Mouse (Mus musculus): ENCODE data around the gene Atf7.

The Atf7 gene

DNA sequence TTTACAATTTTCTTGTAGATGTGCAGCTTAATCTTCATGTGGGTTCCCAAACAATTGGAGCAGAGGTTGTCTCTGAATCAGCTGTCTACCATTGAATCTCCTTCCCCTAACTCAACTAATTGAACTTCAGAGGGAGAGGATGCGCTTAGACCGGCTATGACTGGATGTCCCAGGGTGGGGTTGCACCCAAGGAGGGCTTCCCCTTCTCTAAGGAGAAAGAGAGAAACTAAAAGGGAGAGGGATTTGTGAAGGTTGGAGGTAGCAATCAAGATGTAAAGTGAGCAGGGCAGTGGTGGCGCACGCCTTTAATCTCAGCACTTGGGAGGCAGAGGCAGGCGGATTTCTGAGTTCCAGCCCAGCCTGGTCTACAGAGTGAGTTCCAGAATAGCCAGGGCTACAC lies 5.8 kb downstream of the Atf7 start:
- DNase-seq = no peak

DNA sequence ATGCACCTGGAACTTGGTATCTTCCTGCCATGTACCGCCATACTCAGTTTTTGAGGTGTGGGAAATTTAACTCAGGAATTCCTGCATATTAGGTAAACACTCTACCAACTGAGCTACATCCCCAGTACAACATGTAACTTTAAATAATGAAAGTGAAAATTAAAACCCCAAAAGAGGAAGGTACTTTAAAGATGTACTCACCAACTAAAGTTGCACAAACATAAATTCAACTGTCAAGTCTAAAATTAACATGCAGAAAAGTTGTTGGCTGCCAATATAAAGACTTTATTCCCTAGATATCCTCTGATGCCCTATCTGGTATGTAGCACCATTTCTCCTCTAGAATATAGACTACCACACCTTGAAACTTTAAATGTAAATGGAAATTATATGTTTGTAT lies 7.6 kb downstream of the Atf7 start:
- no peak for DNase-seq

DNA sequence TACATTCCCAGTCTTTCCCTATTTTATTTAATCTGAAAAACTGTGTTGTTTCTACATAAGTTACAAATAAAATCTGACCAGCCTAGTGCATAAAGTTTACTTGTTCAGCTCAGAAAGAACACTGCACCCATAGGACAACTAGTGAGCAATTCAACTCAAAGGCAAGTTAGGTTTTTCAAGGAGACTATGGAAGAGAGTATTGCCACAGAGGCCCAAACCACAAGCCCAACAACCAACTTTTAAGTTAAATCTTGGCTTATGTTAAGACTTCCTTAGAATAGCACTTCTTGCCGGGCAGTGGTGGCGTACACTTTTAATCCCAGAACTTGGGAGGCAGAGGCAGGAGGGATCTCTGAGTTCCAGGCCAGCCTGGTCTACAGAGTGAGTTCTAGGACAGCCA lies 9.1 kb downstream of the Atf7 start:
- no peak for DNase-seq

DNA sequence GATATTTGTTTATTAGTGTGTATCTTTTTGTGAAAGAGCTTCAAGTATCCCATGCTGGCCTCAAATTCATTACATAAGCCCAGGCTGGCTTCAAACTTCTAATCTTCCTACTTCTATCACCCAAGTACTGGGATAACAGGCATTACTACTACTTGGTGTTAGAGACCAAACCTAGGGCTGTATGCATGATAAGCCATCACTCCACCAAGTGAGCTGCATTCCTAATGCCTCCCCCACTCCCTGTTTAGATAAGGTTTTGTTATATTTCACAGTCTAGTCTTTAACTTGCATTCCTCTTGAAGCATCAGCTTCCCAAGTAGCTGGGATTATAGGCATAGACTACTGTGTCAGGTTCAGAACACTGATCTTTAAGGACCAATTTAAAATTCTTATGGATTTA lies 11.0 kb downstream of the Atf7 start:
- DNase-seq = no peak

DNA sequence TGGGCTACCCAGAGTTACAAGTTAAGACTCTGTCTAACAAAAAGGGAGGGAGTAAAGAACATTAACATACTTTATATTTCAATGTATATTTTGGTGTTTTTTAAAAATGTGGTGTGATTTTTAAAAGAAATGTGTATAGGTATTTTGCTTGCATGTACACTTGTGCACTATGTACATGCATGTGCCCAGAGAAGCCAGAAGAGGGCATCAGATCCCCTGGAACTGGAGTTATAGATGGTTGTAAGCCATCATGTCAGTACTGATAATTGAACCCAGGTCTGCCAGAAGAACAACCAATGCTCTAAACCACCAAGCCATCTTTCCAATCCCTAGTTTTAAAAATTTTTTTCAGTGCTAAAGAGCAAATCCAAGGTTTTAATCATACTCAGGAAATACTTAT lies 12.3 kb downstream of the Atf7 start:
- DNase-seq = peak; percentile 41

DNA sequence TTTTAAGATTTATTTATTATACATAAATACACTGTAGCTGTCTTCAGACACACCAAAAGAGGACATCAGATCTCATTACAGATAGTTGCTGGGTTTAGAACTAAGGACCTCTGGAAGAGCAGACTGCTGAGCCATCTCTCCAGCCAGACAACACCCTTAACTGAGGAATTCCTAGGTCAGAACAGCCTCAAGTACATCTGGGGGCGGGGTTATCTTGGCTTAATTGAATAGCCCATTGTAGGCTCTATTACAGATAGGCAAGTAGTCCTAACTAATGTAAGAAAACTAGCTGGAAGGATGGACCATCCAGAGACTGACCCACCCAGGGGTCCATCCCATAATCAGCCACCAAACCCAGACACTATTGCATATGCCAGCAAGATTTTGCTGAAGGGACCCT lies 16.7 kb downstream of the Atf7 start:
- DNase-seq = peak; percentile 59

DNA sequence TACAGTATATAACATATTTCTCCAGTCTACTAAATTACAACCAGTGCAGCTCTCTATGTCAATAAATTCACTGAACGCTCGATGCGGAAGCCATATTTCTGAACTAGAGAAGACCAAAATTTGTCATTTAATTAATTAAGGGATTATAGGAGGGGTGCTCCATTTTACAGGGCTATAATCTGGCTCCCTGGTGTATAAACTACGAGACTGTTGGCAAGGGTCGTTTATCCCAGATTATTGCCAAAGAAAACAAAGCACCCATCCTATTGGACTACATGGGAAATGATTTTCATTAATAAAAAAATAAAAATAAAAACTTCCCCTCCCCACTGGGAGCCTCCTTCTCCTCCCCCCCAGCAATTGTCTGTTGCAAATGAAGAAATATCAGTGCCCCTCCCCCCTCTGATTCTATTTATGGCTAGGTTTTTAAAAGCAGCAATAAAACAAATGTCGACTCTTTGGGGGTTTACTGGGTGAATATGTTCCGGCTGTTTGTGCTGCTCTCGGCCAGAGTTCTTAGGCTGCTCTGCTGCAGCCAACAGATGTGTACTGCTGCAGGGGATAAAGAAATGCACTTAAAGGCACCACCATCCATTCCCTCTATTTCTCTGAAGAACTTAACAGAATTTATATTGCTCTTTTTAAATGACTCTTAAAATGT lies 31.1 kb downstream of the Atf7 start:
- peak; percentile 38 for DNase-seq

DNA sequence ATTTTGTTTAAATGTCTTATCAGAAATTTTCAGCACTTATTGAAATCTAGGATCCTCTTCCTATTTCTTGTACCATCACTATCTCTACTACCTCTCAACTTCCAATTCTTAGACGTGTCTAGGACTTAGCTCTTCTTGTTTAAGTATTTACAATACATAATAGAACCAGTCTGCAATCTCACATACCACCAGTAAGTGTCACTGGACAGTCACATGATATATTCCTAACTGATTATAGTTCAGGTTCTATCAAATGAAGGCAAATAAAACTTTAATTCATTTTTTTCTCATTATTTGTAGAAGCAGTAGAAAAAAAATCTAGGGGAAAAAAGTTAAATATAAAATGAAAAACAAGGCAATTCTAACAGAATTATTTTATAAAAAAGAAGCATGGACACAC lies 32.6 kb downstream of the Atf7 start:
- DNase-seq = peak; percentile 60

DNA sequence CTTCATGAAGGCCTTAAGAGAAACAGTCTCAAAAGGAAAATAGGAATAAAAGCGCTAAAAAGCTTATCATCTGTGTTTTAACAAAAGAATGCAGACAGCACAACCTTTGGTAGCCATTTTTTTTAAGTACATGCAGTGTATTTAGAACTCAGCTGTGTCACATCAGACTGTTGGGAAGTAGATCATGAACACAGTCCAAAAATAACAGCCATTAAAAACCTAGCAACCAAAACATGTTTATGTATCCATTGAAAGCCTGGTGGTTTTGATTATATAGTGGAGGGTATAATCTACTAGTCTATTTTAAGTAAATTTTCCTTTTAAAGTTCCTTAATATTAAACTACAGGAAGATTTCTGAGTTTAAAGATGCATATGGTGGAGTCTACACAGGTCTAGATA lies 34.7 kb downstream of the Atf7 start:
- no peak for DNase-seq

DNA sequence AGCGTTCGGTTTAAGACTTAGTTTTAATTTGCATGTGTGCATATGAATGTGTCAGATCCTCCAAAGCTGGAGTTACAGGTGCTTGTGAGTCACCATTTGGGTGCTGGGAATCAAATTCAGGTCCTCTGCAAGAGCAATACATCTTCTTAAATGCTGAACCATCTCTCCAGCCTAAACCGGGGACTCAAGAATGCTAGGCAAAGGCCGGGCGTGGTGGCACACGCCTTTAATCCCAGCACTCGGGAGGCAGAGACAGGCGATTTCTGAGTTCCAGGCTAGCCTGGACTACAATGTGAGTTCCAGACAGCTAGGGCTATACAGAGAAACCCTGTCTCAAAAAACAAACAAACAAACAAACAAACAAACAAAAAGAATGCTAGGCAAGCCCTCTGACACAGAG lies 35.4 kb downstream of the Atf7 start:
- no peak for DNase-seq

DNA sequence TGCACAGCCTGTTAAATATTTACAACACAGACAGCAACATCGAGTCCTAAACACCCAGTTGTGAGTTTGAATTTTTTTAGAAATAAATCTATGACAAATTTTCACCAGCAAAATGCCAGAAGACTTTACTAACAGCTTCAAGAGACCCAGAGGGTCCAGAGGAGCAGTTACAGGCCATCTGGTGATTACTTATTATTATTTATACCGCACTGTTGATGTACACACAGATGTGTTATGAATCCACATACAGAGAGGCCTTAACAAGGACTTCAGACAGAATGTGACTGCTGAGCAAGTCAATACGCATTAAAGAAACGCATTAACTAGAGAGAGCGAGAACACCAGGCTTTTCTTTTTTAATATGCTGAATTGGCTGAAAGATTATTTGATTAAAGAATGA lies 39.8 kb downstream of the Atf7 start:
- no peak for DNase-seq

DNA sequence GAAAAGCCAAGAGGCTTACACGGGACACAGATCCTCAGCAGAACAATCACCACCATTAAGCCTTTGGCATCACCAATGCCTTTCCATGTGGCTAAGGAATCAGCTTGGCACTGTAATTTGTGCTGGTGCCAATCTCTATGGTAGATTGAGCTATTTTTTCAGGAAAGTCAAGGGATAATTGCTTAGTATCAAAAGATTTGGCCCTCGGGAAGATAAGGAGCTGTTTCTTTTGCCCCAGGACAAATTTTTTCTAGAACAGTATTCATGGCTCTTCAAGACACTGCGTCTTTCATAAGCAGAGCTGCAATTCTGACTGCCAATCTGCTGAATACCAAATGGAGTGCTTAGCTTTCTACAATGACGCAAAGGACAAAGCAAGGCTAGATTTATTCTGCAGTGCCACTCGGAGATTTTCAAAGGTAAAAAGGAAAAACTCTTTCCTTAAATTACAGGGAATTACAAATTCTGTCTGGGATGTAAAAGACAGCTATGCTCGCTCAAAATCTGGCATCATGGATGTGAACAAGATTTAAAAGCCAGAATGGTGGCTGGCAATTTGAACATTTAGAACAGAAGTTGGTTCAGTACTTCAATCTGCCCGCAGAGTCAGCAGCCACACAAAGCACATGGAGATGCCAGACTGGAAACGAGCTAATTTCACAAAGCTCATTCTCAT lies 41.4 kb downstream of the Atf7 start:
- DNase-seq = no peak

DNA sequence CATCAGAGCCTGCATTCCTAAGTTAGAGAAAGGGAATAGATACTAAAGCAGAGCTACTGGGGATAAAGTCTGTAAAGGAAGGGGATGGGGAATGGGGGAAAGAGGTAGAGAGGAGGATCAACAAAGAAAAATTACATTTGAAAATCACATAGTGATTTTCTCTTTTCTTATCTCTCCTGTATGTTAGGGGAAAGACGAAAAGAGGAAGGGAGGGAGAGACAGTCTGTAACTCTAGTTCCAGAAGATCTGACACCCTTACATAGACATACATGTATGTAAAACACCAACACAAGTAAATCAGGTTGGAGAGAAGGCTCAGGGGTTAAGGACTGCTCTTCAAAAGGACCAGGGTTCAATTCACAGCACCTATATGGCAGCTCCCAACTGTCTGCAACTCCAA lies 44.1 kb downstream of the Atf7 start:
- no peak for DNase-seq

DNA sequence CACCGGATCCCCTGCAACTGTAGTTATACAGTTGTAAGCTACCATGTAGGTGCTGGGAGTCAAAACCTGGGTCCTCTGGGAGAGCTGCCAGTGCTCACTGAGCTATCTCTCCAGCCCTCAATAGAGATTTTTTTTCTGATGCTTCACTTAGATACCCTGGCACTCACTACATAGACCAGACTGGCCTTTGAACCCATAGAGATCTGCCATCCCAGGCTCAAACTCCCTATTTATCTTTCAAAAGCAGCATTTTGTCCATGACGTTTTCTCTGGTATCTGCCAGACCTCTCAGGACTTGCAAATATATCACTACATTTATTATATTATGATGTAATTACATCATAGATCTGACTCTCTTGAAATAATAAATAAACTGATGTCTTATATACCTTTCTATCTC lies 46.9 kb downstream of the Atf7 start:
- no peak for DNase-seq

DNA sequence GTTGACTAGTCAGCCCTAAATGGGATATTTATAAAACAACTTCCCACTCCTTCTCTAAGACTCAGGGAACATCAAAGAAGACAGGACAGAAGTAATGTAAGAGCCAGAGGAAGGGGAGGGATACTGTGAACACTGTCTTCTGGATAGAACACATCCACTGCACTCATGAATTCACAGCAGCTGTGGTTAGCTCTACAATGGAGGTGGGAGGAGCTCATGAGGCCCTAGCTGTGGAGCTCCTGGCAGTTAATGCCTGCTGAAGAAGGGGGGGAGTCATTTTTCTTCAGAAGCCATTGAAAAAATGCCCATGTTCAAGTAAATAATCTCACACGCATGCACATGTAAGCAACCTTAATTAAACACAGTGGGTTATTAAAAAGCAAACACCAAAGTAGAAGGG lies 48.3 kb downstream of the Atf7 start:
- DNase-seq = no peak

DNA sequence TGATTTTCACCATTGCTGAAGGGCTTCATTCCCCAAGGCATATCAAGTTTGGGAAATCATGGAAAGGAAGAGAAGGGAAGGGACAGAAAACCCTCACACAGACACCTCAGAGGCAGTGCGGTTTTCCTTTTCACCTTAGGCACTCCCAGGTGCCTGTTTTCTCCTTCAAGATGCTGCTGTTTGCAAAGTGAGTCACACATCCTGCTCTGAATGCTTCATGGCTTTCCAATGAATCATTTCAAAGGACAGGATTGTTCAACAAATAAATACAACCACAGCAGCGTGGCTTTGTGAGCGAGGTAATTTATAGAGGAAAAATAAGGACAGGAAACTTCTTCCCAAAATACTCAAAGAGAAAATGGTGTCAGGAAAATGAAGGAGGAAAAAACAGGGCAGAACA lies 53.2 kb downstream of the Atf7 start:
- DNase-seq = peak; percentile 48

DNA sequence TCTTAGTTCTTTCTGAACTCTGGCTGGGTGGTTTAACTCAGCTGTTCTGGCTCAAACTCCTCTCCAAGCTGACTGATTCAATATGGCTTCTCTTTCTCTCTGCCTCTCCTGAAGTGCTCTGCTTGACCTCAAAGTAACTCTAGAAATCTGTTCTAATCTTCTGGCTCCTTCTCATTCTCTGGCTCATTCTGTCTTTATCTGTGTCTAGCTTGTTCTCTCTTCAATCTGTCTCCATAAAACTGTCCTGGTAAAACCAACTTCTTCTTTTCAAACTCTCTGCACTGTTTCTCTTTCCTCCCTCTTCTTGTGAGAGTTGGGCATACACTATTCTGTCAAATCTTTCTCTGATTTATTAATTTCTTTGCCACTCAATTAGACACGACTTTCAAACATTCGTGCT lies 57.4 kb downstream of the Atf7 start:
- no peak for DNase-seq

DNA sequence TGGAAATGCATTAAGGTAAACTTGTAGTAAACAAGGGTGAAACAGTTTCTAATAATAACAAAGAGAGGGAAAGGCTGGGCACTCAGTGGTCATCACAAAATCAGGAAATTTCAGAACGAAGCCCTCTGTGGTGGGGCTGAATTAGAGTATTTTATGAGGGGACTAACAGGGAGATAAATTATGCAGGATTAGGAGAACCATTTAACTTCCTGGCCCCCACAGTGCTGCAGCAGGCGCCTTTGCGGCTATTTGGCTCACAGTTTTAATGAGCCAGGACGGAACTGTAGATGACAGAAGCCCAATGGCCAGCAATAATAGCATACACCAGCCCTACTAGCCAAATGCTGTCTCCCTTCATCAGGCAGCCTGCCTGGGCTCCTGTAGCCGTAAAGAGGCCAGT lies 61.6 kb downstream of the Atf7 start:
- DNase-seq = no peak

DNA sequence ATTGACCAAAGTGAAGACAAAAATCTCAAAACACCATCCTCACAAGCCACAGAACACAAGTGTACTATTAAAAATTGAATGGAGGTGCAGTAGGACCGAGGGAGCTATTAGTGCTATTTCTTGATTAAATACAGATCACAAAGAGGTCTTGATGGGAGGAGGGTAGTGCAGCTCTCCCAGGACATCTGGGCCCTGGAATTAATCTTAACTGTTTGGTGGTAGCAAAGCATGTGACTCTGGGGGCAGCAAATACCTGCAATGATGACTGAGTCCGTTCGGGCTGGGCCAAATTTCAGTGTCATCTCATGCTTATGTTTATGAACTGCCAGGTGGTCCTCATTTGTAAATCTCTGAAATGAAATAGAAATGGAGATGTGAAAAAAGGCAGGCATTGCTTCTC lies 62.2 kb downstream of the Atf7 start:
- no peak for DNase-seq

DNA sequence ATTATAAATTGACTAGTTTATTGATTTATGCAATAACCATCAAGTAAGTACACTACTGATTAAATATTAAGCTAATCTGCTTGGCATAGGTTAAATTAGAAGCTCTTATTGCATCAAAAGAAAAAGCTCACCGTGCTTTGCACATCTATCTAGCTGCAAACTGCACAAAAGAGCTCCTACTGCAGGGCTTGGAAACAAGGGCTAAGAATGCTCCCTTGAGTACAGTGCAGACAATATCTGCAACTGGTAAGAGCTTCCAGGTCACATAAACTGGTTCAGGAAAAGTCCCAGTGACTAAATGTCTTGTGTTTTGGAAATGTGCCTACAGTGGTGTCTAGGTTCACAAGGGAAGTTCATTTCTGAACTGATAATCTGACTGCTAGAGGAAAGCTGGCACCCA lies 62.8 kb downstream of the Atf7 start:
- DNase-seq = no peak

DNA sequence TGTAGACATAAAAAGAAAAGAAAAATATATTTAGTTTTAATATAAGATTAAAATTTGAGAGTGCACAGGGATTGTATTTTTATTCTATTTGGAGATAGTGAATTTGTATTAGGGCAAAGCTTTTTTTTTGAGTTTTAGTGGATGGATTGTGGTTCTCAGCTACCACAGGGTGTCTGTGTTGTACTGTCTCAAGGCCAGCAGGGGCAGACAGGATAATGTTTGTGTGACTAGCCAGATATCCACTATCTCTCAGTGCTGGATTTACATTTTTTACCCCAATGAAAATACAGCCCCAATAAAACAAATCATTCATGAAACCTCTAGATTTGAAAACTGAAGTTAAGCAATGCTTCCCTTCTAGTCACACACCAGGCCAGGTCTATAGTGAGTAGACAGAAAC lies 67.7 kb downstream of the Atf7 start:
- no peak for DNase-seq

DNA sequence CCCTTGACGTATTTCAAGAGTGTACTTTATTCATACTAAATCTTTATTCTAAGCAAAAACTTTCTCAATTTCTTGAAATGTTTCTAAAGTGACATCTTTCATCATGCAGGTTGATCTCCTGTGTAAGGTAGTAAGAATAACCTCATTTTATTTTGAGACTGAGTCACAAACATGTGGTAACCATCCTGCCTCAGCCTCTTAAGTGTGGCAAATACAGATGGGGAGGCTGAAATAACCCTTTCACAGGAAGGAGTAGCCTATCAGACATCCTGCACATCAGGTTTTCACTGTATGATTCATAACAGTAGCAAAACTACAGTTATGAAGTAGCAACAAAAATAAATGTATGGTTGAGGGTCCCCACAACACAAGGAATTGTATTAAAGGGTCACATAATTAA lies 69.7 kb downstream of the Atf7 start:
- DNase-seq = no peak

DNA sequence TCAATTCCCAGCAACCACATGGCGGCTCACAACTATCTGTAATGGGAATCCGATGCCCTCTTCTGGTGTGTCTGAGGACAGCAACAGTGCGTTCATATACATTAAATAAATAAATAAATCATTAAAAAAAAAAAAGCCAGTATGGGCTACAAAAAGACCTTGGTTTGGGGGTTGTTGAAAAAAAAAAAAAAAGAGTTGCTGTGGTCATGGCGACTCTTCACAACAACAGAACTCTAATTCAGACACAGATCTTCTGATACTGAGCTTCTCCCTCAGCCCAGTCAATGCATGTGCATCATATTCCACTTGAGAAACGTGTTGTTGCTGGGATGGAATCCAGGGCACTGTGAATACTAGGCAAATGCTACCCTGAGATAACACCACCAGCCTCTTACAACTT lies 72.7 kb downstream of the Atf7 start:
- no peak for DNase-seq

DNA sequence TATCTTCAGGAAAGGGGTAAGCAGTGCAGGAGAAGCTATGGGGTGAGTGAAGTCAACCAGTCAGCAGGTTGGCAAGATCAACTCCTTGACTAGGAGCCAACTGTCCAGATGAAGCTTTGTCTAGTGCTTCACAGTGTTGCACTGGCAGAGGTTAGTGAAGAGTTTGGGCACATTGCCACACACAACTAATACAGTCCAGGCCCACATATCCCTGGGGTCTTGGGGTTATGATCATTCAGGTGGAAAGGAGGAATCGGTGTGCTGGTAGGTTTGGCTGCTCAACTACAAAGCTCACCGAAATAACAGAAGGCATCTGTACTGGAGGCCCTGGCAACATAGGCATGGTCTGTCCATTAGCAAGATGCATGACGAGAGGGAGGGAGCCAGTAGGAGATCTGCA lies 77.8 kb downstream of the Atf7 start:
- no peak for DNase-seq
